Mouse (Mus musculus) kidney, postnatal 14 days (tissue): ENCODE results near the gene Idh2.
"Not testable (repeated sequence)": the region's sequence is repeated elsewhere in the genome, so short reads cannot be mapped to it uniquely, and the experiment has no call there.

Experiments used
- DNase-seq: peaks from one replicate; pipeline ENCODE4 v3.0.0; 2022; ENCODE audit warnings: mixed read lengths

Gene Idh2

DNA sequence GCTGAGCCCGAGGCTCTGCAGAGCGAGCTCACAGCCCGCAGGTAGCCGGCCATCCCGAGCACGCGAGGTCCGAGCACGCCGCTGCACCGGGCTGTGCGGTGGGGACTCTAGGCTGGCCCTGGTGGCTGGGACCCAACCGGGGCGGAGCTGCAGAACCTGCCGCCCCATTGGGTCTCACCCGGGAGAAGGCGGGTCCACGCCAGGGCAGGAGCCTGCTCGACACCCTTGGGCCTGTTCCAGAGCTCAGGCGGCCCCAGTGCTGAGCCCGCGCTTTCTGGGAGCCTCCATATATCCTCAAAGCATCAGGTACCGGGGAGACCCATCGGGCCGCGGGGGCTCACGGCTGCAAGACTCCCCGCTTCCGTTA, at the start of gene Idh2:
Gene Idh2 (minus strand): TSS at position 169 of the 367 bp plus-strand sequence.
- DNase-seq: peak; percentile 96

DNA sequence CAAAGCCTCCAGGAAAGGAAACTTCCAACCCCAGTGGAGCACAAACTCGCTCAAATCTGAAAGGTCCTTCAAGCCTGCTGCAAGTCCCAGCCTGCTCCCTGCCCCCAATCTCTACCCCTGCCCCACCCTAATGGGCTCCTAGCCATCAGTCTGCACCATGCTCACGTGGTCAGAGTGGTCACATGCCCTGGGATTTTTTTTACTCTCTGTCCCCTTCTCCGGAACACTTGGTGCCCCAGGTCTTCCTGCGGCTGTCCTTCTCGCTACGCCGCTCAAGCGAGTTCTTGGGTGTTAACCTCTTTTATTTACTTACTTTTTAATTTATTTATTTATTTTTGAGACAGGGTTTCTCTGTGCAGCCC, 45.7 kb upstream of the Idh2 start:
- DNase-seq: peak; percentile 92

DNA sequence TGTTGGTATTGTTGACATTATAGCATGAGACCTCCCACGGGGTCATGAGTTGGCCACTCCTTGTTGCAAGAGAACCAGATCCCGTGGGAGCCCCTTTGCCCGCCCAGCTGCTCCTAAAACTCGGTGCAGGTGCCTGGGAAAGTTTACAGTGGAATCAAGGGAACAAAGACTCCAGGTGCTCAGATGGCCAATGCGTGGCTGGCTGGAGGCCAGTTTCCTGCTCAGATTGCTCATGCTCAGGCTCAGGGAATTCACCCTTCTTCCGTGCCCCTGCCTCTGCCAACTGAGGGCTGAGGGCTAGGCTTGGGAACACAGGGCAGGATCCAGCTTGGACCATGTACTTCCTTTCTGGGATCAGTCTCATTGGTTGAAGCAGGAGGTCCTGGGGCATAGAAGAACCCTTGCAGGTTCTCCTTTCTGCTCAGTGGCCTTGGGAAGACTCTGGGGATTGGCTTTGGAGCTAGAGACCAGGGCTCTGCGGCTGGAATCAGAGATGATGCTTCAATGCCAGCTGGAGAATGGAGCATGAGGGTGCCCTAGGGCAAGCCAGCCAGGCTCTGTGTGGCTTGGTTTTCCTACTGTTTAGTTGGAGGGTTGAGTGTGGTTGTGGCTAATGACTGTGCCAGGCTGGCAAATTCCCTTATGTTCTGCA, 45.2 kb upstream of the Idh2 start:
- DNase-seq: peak; percentile 82

DNA sequence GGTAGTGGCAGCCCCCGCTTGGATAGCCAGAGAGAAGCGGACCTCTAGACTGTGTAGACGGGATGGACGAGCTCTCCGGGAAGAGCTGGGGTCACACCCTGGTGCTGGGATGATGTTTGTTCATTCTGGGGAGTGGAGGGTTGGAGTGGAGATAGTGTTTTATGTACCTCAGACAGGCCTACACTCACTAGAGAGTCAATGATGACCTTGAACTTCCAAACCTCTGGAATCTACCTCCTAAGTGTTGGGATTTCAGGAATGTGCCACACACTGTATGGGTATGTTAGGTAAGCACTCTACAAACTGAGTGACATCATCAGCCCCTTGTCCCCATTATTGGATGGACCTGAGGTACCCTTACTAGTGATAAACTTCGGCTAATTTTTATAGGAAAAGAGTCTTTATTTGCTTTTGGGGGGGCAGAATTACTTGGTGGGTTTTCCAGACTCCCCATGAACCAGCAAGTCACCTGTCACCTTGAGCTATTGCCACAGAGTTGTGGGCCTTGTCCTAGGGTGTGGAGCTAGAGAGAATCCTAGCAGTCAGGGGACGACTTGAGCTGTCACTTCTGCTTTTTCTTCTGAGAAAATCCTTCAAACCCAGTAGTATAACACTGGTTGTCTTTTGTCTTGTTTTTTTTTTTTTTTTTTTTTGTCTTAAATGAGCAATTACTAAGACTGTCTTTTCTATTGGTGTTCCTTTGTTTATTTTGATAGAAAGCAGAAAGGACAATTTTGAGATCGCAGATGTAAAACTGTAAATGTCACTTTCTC, 43.5 kb upstream of the Idh2 start:
- no peak for DNase-seq

DNA sequence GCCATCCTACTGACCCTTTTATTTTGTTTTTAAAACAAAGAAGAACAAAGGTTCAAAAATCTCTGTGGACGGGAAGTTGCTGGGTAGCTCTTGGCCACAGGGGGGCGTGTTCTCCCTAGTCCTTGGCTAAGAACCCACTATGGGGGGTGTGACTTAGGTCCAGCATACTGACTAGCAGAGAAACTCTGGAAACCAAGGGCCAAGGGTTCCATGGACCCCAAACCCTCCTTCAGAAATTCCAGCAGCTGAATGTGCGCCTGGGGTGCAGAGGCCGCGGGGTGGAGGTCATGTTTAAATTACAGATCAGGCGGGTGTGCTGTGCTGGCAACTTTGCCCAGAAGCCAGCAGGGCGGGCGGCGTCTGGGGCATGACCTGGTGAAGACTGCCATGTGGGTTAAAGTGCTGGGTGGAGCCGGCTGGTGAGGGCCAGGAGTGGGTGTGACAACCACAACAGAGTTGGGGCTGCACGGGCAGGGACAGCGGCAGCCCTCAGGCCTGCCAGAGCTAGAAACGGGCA, 41.6 kb upstream of the Idh2 start:
- peak; percentile 78 for DNase-seq

DNA sequence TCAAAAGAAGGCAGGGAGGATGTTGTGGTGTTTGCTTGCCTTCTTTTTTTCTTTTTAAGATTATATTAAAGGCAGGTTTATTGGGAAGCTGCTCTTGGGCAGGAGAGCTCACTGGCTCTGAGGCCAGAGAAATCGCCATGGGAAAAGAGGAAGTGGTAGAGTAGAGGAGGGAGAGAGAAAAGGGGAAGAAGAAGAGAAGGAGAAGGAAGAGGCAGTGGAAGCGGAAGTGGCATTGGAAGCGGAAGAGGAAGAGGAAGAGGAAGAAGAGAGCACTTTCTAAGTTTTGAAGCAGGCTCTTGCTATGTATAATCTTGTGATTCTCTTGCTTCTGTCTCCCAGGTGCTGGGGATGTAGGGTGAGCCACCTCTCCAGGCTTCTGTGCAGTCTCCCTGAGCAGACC, 39.5 kb upstream of the Idh2 start:
- DNase-seq: no peak

DNA sequence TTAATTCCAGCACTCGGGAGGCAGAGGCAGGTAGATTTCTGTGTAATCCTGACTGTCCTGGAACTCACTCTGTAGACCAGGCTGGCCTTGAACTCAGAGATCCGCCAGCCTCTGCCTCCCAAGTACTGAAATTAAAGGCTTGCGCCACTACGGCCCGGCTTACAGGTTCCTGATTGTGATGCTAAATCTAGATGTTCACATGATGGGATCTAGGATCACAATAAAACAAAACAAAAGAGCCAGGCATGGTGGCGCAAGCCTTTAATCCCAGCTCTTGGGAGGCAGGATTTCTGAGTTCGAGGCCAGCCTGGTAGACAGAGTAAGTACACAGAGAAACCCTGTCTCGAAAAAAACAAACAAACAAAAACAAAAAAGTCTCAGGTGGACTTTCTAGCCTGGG, 37.6 kb upstream of the Idh2 start:
- no peak for DNase-seq

DNA sequence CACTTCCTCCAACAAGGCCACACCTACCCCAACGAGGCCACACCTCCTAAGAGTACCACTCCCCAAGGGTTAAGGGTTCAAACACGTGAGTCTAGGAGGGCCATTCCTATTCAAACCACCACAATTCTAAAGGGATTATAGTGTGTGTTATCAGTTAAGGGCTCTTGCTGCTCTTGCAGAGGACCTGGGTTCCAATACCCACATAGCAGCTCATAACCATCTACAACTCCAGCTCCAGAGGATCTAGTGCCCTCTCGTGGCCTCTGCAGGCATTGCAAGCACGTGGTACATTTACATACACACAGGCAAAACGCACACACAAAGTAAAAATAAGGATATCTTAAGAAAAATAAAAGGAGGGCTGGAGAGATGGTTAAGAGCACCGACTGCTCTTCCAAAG, 37.0 kb upstream of the Idh2 start:
- DNase-seq: no peak

DNA sequence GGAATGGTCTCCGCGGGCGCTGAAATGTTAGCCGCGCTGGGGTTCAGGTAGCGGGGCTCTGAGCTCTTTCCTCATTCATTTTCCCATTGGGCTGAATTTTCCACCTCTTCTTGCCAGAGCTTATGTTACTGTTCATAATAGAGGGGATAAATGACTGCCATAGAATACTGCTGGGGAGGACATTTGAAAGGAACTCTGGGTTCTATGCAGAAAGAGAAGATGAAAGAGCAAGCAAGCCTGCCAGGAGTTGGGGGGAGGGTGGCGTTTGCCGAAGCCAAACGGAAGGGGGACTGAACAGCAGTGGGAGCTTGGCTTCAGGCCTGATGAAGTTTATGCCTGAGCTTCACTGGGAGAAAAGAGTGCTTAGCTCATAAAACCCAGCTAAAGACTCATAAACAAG, 34.2 kb upstream of the Idh2 start:
- peak; percentile 40 for DNase-seq

DNA sequence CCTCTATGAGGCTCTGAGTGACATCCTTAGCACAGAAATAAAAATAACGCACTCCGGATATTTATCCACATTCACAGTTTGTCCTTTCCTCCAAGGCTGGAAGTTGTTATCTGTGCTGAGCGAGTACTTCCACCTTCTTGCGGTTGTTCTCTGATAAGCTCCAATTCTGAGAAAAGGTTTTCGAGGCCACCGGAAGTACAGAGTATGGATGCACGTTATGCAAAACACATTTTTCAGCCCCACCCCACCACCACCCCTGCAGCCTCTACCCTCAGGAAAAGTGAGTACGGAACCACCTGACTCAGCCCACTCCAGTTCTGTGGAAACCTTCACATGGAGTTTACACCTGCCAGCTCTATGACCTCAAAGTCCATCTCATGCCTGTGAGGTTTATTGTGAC, 30.9 kb upstream of the Idh2 start:
- DNase-seq: no peak

DNA sequence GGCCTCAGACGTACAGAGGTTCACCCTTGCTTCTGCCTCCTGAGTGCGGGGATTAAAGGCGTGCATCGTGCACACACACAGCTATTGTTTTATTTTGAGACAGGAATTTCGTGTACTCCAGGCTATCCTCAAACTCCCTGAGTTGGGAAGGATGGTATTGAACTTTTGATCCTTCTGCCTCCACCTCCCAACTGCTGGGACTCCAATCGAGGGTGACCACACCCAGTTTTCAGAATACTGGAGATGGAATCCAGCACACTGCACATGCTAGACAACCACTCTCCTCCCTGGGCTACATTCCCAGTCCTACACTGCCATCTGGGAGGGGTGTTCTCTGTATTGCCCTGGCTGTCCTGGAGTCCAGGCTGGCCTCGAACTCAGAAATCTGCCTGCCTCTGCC, 29.5 kb upstream of the Idh2 start:
- no peak for DNase-seq

DNA sequence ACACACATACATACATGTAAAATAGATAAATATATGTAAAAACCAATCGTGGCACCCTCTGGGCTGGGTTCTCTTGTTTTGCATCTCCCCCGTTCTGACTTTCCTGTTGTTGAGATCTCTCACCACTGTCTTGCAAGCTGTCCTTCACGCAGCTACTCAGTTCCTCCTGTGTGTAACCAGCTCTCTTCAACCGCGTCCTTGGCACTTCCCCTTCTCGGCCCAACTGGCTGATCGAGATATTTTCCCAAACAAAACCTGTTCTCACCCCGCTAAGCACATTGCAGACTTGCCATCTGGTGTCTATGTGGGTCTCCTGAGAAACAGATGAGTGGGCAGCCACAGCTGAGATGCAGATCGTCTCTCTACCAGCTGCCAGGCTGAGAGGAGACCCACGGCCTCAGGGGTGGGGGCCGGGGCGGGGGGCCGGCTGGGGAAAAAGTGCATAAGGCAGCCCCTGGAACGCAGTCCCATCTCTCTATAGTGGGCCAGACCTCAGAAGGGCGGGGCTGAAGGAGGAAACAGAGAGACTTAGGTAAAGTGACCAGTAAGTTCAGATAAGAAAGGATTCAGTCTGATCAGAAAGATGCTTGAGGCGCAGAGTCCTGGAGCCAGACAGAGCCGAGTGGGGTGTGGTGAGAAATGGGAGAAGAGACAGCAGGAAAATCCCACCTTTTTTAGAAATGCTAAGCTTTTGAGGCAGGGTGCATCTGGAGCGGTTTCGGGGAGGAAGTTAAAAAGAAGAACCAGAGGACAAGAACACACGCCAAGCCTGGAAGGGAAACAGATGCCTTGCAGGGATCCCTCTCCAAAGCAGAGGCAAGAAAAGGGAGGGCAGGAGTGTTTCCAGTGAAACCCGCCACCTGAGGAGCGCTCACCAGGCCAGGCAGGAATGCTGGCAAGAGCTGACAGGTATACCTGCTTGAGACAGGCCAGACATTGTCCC, 28.4 kb upstream of the Idh2 start:
- DNase-seq: peak; percentile 26

DNA sequence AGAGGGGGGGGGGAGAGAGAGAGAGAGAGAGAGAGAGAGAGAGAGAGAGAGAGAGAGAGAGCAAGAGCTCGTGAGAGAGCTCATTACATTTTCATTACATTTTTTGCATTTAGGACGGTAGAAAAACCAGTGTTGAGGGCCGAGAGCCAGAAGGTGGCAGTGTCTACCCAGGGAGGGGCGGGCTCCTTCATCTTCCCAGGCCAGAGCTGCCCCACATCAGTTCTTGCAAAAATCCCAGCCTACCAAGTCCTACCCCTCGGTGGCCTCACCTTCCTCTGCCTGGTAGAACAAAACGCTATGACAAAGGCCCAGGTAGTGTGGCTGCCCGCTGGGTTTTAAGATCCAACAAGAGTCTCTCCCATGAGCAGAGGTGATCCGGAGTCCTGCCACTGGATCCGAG, 25.6 kb upstream of the Idh2 start:
- DNase-seq: peak; percentile 78

DNA sequence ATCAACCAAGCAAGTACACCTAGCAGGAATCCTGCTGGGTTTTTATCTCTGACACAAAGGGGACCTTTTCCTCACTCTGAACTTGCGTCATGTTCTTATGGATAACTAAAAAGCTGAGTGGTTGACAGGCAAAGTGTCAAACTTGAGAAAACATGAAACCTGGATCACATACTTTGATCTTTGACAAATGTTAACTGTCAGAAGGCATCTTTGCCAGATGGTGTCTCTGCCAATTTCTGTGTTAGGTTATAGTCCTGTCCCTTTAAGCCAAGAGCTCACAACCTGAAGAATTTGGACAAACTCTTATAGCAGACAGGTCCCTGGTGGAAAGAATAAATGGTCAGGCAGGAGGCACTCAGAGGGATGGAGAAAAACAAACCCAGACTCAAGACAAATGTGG, 23.2 kb upstream of the Idh2 start:
- DNase-seq: no peak

DNA sequence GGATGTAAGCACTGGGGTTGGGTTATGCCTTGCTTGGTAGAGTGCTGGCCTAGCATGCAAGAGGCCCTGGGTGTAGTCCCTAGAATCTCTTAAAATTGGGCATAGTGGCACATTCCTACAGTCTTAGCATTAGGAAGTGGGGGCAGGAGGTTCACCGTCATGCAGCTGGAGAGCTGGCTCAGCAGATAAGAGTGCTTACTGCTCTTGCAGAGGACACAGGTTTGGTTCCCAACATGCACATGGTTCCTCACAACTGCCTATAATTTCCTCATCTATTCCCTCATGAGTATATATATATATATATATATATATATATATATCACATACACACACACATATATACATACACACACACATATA, 20.0 kb upstream of the Idh2 start:
- no peak for DNase-seq

DNA sequence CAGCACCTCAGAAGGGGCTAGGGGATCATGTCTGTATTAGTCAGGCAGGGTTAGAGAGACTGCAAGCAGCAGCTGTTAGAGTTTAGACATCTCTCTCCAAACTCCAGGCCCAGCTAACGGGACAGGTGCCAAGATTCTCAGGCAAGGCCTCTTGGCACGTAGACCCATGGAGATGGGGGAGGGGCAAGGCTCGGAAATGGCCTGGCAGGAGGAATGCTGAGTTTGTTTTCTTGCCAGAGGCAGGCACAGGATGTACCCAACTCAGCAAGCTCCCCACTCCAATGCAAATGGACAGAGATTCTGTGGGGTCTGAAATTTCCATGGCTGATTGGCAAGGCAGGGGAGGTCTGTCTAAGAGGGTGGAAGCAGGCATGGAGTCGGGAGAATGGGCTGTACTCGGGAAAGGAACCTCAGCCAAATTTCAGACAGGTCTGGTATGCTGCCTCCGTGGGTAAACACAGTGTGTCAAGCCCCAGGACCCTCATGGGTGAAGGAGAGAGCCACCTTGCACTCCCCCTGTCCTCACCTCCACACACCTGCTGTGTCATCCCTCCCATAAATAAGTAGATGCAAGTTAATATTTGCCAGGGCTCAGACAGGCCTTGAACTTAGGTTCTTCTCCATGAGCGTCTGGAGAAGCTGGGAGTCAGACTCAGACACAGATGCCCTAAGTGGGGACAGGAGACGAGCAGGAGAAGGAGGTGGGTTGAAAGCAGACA, 19.4 kb upstream of the Idh2 start:
- DNase-seq: peak; percentile 95

DNA sequence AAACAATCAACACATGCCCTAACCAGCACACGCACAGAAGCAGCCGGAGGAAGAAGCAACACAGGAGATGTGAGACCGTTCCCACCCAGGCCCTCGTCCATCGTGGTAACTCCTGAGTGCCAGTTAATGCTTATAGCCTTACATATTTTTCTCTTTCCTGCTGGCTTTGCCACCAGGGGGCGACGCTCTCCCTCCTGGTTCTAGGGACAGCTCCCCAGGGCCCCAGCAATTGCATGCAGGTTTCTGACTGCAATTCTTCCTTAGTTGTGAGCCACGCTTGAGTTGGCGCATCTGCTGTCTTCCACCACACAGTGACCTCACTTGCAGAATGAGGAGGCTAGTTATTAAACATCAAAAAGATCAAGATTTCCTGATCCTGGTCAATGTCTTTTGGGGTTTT, 17.3 kb upstream of the Idh2 start:
- peak; percentile 74 for DNase-seq

DNA sequence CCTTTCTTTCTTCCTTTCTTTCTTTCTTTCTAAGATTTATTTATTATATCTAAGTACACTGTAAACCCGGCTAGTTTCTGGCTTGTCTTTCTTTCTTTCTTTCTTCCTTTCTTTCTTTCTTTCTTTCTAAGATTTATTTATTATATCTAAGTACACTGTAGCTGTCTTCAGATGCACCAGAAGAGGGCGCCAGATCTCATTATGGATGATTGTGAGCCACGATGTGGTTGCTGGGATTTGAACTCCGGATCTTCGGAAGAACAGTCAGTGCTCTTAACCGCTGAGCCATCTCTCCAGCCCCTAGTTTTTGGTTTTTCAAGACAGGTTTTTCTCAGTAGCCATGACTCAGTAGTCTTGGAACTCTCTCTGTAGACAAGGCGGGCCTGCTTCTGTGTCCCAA, 16.1 kb upstream of the Idh2 start:
- not testable (repeated sequence) for DNase-seq

DNA sequence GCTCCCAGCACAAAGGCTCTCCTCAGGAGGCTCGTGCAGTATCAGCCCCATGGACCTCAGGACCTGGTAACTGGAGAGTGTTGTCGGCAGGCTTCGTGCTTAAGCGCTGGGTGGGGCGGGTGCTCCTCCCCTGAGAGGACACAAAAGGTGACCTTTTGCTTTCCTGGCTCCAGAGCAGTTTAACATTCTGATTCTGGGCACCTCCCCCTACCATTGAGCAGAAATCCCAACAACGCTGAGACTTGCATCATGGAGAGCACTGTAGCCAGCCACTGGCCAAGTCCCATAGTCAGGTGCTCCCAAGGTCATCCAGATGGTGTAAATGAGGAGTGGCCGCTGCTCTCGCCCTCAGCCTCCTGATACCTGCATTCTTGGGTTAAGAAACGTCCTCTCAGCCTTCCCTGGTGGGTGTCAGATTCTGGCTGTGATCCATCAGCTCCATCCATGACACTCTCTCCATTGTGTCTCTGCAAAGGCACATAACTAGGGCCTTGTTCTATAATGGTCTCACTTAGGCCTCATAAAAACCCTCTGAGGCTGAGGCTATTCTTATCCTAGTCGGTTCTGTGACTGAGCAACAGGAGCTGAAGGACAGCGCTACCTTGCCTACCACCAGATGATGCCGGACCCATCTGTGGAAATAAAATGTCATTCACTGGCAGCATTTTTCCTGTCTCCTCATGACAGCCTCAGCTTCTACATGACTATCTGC, 15.3 kb upstream of the Idh2 start:
- DNase-seq: peak; percentile 37

DNA sequence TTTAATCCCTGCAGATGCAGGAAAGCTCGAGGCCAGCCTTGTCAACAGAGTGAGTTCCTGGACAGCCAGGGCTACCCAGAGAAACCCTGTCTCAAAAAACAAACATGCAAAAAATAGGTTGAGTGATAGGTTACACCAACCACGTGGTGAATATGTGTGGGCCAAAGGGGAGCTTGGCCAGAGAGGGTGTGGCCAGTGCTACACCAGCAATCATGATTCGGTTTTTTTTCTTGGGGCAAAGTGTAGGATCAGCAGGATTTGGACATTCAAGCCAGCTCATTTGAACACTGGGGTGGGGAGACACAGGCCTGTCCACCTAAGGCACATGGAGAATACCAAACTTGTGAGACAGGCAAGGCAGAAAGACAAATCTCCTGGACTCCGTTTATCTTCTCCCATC, 14.1 kb upstream of the Idh2 start:
- peak; percentile 32 for DNase-seq

DNA sequence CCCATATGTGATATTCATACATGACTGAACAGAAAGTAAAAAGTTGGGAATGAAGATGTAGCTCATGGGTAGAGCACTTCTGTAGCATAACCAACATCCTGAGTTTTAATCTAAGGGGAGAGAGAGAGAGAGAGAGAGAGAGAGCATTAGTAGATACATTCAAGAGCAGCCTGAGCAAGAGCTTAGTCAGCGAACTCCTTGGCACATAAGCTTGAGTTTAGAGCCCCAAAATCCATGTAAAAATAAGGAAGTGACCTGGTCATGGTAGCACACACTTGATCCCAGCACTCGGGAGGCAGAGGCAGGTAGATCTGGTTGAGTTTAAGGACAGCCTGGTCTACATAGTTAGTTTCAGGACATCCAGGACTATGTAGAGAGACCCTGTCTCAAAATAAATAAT, 8.5 kb upstream of the Idh2 start:
- DNase-seq: no peak

DNA sequence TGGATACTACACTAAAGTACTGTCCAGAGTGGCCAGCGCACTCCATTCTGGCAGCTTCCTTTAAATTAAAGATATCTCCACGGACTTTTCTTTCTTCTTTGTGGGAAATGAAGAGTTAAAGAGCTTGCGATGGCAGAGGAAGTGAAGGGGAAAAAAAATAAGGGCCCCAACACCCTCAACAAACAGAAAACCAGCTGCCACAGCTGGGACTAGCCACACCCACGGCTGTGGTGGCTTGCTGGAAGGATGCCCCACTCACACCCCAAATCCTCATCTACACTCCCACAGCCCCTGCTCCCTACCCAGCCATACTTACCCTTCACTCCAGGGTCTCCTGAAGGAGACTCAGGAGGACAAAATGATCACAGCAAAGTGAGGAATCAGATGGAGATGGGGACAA, 7.9 kb upstream of the Idh2 start:
- DNase-seq: no peak
